Mouse (Mus musculus) E14TG2a.4 (cell line): ENCODE results near the gene Aqp3.
"Not testable (repeated sequence)": the region's sequence is repeated elsewhere in the genome, so short reads cannot be mapped to it uniquely, and the experiment has no call there.

Source experiments
- H3K27me3 ChIP-seq: 2 replicates; pipeline ENCODE4 v1.6.1; 2014; ENCODE audit warnings: low read length, control low read depth; ENCODE audit not compliant: insufficient read depth
- H3K36me3 ChIP-seq: 2 replicates; pipeline ENCODE4 v1.6.1; 2014; ENCODE audit warnings: low read length, control low read depth; ENCODE audit not compliant: insufficient read depth
- H3K4me1 ChIP-seq: replicated peaks from 2 replicates; pipeline ENCODE4 v1.6.1; 2014; ENCODE audit warnings: low read depth, low read length, control low read depth
- H3K4me3 ChIP-seq: replicated peaks from 2 replicates; pipeline ENCODE4 v1.5.1; 2014; ENCODE audit warnings: mild to moderate bottlenecking, low read length
- H3K9me3 ChIP-seq: 2 replicates; pipeline ENCODE4 v1.6.1; 2014; ENCODE audit warnings: low read length, control low read depth
- CTCF ChIP-seq: conservative IDR thresholded peaks from 2 replicates; pipeline ENCODE4 v1.5.1; 2014; ENCODE audit warnings: low read length
- NANOG ChIP-seq: IDR thresholded peaks from 2 replicates; pipeline ENCODE4 v1.6.1; 2014; ENCODE audit warnings: borderline replicate concordance, low read length, mixed read lengths
- POU5F1 ChIP-seq: IDR thresholded peaks from 2 replicates; pipeline ENCODE4 v1.6.1; 2014; ENCODE audit warnings: low read length, borderline replicate concordance

The Aqp3 gene

GRCm38 (mm10) chr4:41086947-41087346 is 11.0 kb downstream of the Aqp3 start:
- TF ChIP-seq POU5F1 (no peak), CTCF (no peak), NANOG (no peak)
- peaks cover 22% of the 10 kb centered on the region for H3K27me3 ChIP-seq
- no peaks in the 10 kb centered on the region for H3K9me3 ChIP-seq
- peaks cover 74% of the 10 kb centered on the region for H3K4me1 ChIP-seq
- no peaks in the 10 kb centered on the region for H3K36me3 ChIP-seq
- no peak overlapping the region for H3K4me3 ChIP-seq

- H3K27me3 ChIP-seq = peaks cover 21% of the 10 kb centered on the region
- H3K9me3 ChIP-seq = no peaks in the 10 kb centered on the region
- H3K4me1 ChIP-seq = peaks cover 57% of the 10 kb centered on the region
- no peak overlapping the region for H3K4me3 ChIP-seq
- no peaks in the 10 kb centered on the region for H3K36me3 ChIP-seq
- TF ChIP-seq CTCF (no peak), POU5F1 (no peak), NANOG (no peak)
Observed at GRCm38 (mm10) chr4:41084819-41085218, 13.2 kb downstream of the Aqp3 start.

GRCm38 (mm10) chr4:41082803-41083202 is 15.2 kb downstream of the Aqp3 start:
- not testable (repeated sequence) for H3K36me3 ChIP-seq, H3K9me3 ChIP-seq, H3K4me3 ChIP-seq
- peaks cover 37% of the 10 kb centered on the region for H3K4me1 ChIP-seq
- peaks cover 15% of the 10 kb centered on the region; the same call in 1 of the 2 replicates for H3K27me3 ChIP-seq

GRCm38 (mm10) chr4:41081733-41082132 is 16.2 kb downstream of the Aqp3 start:
- Histone ChIP-seq H3K9me3 (no peaks in the 10 kb centered on the region), H3K36me3 (no peaks in the 10 kb centered on the region), H3K27me3 (peaks cover 11% of the 10 kb centered on the region; the same call in 1 of the 2 replicates), H3K4me3 (no peak overlapping the region), H3K4me1 (peaks cover 26% of the 10 kb centered on the region)
- TF ChIP-seq CTCF = no peak
- no peak for TF ChIP-seq POU5F1
- no peak for TF ChIP-seq NANOG

GRCm38 (mm10) chr4:41078726-41079125 is 19.3 kb downstream of the Aqp3 start:
- Histone ChIP-seq H3K9me3 (no peaks in the 10 kb centered on the region), H3K27me3 (peaks cover 20% of the 10 kb centered on the region; the same call in 1 of the 2 replicates), H3K4me3 (no peak overlapping the region), H3K36me3 (no peaks in the 10 kb centered on the region), H3K4me1 (peaks cover 26% of the 10 kb centered on the region)
- TF ChIP-seq CTCF (no peak), POU5F1 (no peak), NANOG (no peak)

- Histone ChIP-seq H3K9me3 (no peaks in the 10 kb centered on the region), H3K27me3 (peaks cover 23% of the 10 kb centered on the region)
- TF ChIP-seq NANOG (no peak), POU5F1 (no peak), CTCF (no peak)
Observed at GRCm38 (mm10) chr4:41074461-41074860, 23.5 kb downstream of the Aqp3 start.

GRCm38 (mm10) chr4:41073008-41073817 is 24.8 kb downstream of the Aqp3 start:
- Histone ChIP-seq H3K36me3 (no peaks in the 10 kb centered on the region), H3K27me3 (peaks cover 20% of the 10 kb centered on the region), H3K9me3 (no peaks in the 10 kb centered on the region), H3K4me1 (peaks cover 12% of the 10 kb centered on the region; the same call in 1 of the 2 replicates), H3K4me3 (no peak overlapping the region)
- TF ChIP-seq NANOG (no peak), POU5F1 (no peak), CTCF (no peak)

More at GRCm38 (mm10) chr4:41074461-41074860, 23.5 kb downstream of the Aqp3 start:
- Histone ChIP-seq H3K4me1 (peaks cover 12% of the 10 kb centered on the region; the same call in 1 of the 2 replicates), H3K4me3 (no peak overlapping the region), H3K36me3 (no peaks in the 10 kb centered on the region)

- no peaks in the 10 kb centered on the region for H3K36me3 ChIP-seq
- no peaks in the 10 kb centered on the region for H3K9me3 ChIP-seq
- peaks cover 24% of the 10 kb centered on the region for H3K4me1 ChIP-seq
- H3K4me3 ChIP-seq = no peak overlapping the region
- peaks cover 19% of the 10 kb centered on the region for H3K27me3 ChIP-seq
- TF ChIP-seq POU5F1 = no peak
- TF ChIP-seq NANOG = no peak
- TF ChIP-seq CTCF = no peak
Observed at GRCm38 (mm10) chr4:41071500-41072429, 26.2 kb downstream of the Aqp3 start.

GRCm38 (mm10) chr4:41065196-41065595 is 32.8 kb downstream of the Aqp3 start:
- TF ChIP-seq CTCF (no peak), POU5F1 (no peak), NANOG (no peak)
- peaks cover 41% of the 10 kb centered on the region for H3K4me1 ChIP-seq
- no peaks in the 10 kb centered on the region for H3K9me3 ChIP-seq
- no peaks in the 10 kb centered on the region for H3K36me3 ChIP-seq
- no peaks in the 10 kb centered on the region; the same call in 1 of the 2 replicates for H3K27me3 ChIP-seq
- no peak overlapping the region for H3K4me3 ChIP-seq
